Mouse (Mus musculus): ENCODE results near the gene Sbsn.

The Sbsn gene

GRCm38 (mm10) chr7:30757001-30757400, 5.7 kb downstream of the Sbsn start:
- DNase-seq (ENCODE audit: low read depth, low spot score), result no peak

- DNase-seq (ENCODE audit: low read depth, low spot score), result no peak
Observed at GRCm38 (mm10) chr7:30758853-30759252, 7.6 kb downstream of the Sbsn start.

- DNase-seq (ENCODE audit: low read depth, low spot score), result no peak
Observed at GRCm38 (mm10) chr7:30761769-30762352, 10.6 kb downstream of the Sbsn start.

- DNase-seq (ENCODE audit: low read depth, low spot score), result no peak
Observed at GRCm38 (mm10) chr7:30763456-30763855, 12.2 kb downstream of the Sbsn start, which contains the start of gene Dmkn. TSS of gene Dmkn (plus strand) at chr7:30763756.

- no peak for DNase-seq (ENCODE audit: low read depth, low spot score)
Observed at GRCm38 (mm10) chr7:30765173-30765572, 13.9 kb downstream of the Sbsn start.

- no peak for DNase-seq (ENCODE audit: low read depth, low spot score)
Observed at GRCm38 (mm10) chr7:30766408-30766807, 15.1 kb downstream of the Sbsn start.

GRCm38 (mm10) chr7:30769236-30769635, 18.0 kb downstream of the Sbsn start:
- DNase-seq (ENCODE audit: low read depth, low spot score), result no peak

GRCm38 (mm10) chr7:30776104-30776503, 24.8 kb downstream of the Sbsn start:
- no peak for DNase-seq (ENCODE audit: low read depth, low spot score)

GRCm38 (mm10) chr7:30777081-30777579, 25.9 kb downstream of the Sbsn start:
- DNase-seq (ENCODE audit: low read depth, low spot score), result no peak

GRCm38 (mm10) chr7:30777911-30778310, 26.6 kb downstream of the Sbsn start:
- DNase-seq (ENCODE audit: low read depth, low spot score), result no peak

- no peak for DNase-seq (ENCODE audit: low read depth, low spot score)
Observed at GRCm38 (mm10) chr7:30781792-30782191, 30.5 kb downstream of the Sbsn start.

- no peak for DNase-seq (ENCODE audit: low read depth, low spot score)
Observed at GRCm38 (mm10) chr7:30782658-30783057, 31.4 kb downstream of the Sbsn start.

GRCm38 (mm10) chr7:30785154-30785553, 33.9 kb downstream of the Sbsn start:
- no peak for DNase-seq (ENCODE audit: low read depth, low spot score)

GRCm38 (mm10) chr7:30785721-30786546, 34.7 kb downstream of the Sbsn start:
- DNase-seq (ENCODE audit: low read depth, low spot score), result no peak

- no peak for DNase-seq (ENCODE audit: low read depth, low spot score)
Observed at GRCm38 (mm10) chr7:30787377-30788022, 36.2 kb downstream of the Sbsn start, which contains the start of gene Krtdap. TSS of gene Krtdap (plus strand) at chr7:30787896.

- no peak for DNase-seq (ENCODE audit: low read depth, low spot score)
Observed at GRCm38 (mm10) chr7:30790141-30790540, 38.9 kb downstream of the Sbsn start.

- DNase-seq (ENCODE audit: low read depth, low spot score), result no peak
Observed at GRCm38 (mm10) chr7:30791921-30792320, 40.6 kb downstream of the Sbsn start.

- no peak for DNase-seq (ENCODE audit: low read depth, low spot score)
Observed at GRCm38 (mm10) chr7:30794921-30795320, 43.6 kb downstream of the Sbsn start.

- DNase-seq (ENCODE audit: low read depth, low spot score), result no peak
Observed at GRCm38 (mm10) chr7:30796790-30797189, 45.5 kb downstream of the Sbsn start.

- no peak for DNase-seq (ENCODE audit: low read depth, low spot score)
Observed at GRCm38 (mm10) chr7:30800653-30801052, 49.4 kb downstream of the Sbsn start.

- DNase-seq (ENCODE audit: low read depth, low spot score), result no peak
Observed at GRCm38 (mm10) chr7:30803256-30803655, 52.0 kb downstream of the Sbsn start.

- DNase-seq (ENCODE audit: low read depth, low spot score), result no peak
Observed at GRCm38 (mm10) chr7:30804026-30804715, 52.9 kb downstream of the Sbsn start.
